Mouse (Mus musculus): ENCODE measurements at regions not wholly inside any gene's neighbourhood (a gene's known extent, or its start where the extent isn't known, plus 50 kb on each side); places are given as distances from the start of the nearest gene placed in this dataset.

DNA sequence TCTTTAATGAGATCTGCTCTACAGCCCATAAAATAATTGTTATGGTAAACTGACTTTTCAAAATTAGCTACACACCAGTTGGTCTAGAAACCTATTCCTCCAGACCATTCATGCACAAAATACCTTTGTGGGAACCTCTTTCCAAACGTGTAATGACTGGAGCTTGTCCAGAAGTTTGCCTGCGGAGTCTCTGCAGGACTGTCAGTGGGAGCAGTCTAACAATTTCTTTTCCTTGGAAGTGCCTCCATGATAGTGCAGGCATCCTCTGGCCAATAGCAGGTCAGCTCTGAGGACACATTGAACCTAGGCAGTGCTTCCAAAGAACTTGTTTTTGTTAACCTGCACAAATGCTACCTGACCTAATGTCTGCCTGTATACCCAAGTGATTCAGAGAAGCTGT, 932.3 kb downstream of the Pcdh9 start:
- DNase-seq = peak; percentile 71 to 81

- DNase-seq = no peak
Observed at GRCm38 (mm10) chr14:92955485-92955884, 935.0 kb downstream of the Pcdh9 start.

DNA sequence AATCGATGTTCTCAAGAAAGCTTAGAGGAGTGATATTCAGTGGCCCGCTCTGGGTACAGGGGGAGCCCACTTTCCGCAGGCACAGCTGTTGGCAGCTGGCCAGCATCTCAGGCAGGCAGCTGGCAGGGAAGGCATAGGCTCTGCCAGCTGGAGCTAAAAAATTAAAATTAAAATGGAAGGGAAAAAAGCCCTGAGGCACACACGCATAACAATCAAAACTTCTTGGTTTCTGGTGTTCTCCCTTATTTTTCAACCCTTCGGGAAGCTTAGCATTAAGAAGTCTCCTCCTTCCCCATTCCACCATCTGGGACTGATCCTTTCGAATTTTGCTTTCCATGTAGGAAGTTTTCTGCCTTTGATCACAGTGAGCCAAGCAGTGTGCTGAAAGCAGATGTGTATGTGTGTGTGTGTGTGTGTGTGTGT, 982.8 kb downstream of the Pcdh9 start:
- DNase-seq = peak; percentile 62 to 73

GRCm38 (mm10) chr14:92874548-92874947, 1015.9 kb downstream of the Pcdh9 start:
- DNase-seq = no peak

- DNase-seq = no peak
Observed at GRCm38 (mm10) chr14:92866462-92866861, 1024.0 kb downstream of the Pcdh9 start.

DNA sequence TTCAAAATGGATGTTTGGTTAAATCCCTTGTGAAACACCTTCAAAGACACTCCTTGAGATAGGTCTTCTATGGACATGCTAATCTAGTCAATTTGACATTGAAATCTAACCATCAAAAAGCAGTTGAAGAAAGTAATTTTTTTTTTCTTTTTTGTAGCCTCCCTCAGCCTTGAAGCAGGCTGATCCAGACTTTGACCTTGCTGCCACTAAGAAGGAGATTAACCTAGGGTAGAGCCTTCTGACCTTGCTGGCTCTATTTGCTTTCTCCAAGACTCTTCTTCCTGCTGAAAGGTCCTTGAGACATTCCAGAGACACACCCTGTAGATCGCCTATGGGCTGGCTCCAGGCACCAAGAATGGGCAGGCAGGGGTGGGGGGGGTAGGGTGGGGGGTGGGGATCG, 1027.5 kb downstream of the Pcdh9 start:
- DNase-seq = no peak

- no peak for DNase-seq
Observed at GRCm38 (mm10) chr14:92860723-92861122, 1029.8 kb downstream of the Pcdh9 start.

- peak; percentile 10 to 20 for DNase-seq
Observed at GRCm38 (mm10) chr14:92833646-92834045, 1056.8 kb downstream of the Pcdh9 start.

GRCm38 (mm10) chr14:92829171-92829570, 1061.3 kb downstream of the Pcdh9 start:
- DNase-seq = no peak

- no peak for DNase-seq
Observed at GRCm38 (mm10) chr14:92826576-92827284, 1063.7 kb downstream of the Pcdh9 start.

- DNase-seq = no peak
Observed at GRCm38 (mm10) chr14:92820061-92820460, 1070.4 kb downstream of the Pcdh9 start.

Data from cerebellum, postnatal 10 days (tissue).